Mouse (Mus musculus): ENCODE results near the gene Ehmt1. TPM values are rescaled to one million over a fixed set of nuclear protein-coding genes. Genes with fewer than 3 reads are reported as not detected.

Ehmt1 gene
- polyA plus RNA-seq, 1 experiment: 32.2 TPM

GRCm38 (mm10) chr2:24747878-24748277, 171.5 kb downstream of the Ehmt1 start:
- 52% methylated on average over 7 of the region's 7 CpGs for WGBS

More at GRCm38 (mm10) chr2:24747878-24748277, 171.5 kb downstream of the Ehmt1 start:
- Histone ChIP-seq H3K4me3 (ENCODE audit: low read depth, low read length) (no peak overlapping the region), H3K36me3 (ENCODE audit: control insufficient read depth, insufficient read depth, low read length) (no peaks in the 10 kb centered on the region), H3K27ac (ENCODE audit: insufficient read depth, low read depth, low read length) (no peak overlapping the region), H3K4me1 (ENCODE audit: control insufficient read depth, insufficient read depth, insufficient read length, low read length) (no peaks in the 10 kb centered on the region), H3K27me3 (ENCODE audit: control insufficient read depth, insufficient read depth, low read length) (no peaks in the 10 kb centered on the region)
- TF ChIP-seq CTCF (IDR thresholded peaks at IDR 0.05; ENCODE audit: extremely low read depth, insufficient read length, insufficient replicate concordance, low read depth, low read length) (no peak), POLR2A (IDR thresholded peaks at IDR 0.05; ENCODE audit: low read depth, low read length) (no peak)

Other genes with a start within 250 kb of the Ehmt1 start
- 3.5 and 4.9 TPM in 2 replicates for gene Cacna1b, start 156.5 kb downstream of the Ehmt1 start, polyA plus RNA-seq (2012; rRNA removed)
- 105 and 166 TPM in 2 replicates for gene Arrdc1, start 15.6 kb upstream of the Ehmt1 start, polyA plus RNA-seq (2012; rRNA removed)
- gene Zmynd19, start 30.2 kb upstream of the Ehmt1 start, polyA plus RNA-seq (2012; rRNA removed): 1.7 and 3.2 TPM in 2 replicates
- gene Dph7, start 42.8 kb upstream of the Ehmt1 start, polyA plus RNA-seq (2012; rRNA removed): 4.1 and 7.1 TPM in 2 replicates
- gene Mrpl41, start 55.5 kb upstream of the Ehmt1 start, polyA plus RNA-seq (2012; rRNA removed): 9.8 and 14.6 TPM in 2 replicates
- gene Pnpla7, start 56.4 kb upstream of the Ehmt1 start, polyA plus RNA-seq (2012; rRNA removed): 7.4 and 20.5 TPM in 2 replicates
- gene Nsmf, start 134.7 kb upstream of the Ehmt1 start, polyA plus RNA-seq (2012; rRNA removed): 93.0 and 100 TPM in 2 replicates
- 149 and 281 TPM in 2 replicates for gene Entpd8, start 160.7 kb upstream of the Ehmt1 start, polyA plus RNA-seq (2012; rRNA removed)
- gene Noxa1, start 175.5 kb upstream of the Ehmt1 start, polyA plus RNA-seq (2012; rRNA removed): 14.1 and 15.5 TPM in 2 replicates

Measured in small intestine, adult 2 months (tissue).